Mouse (Mus musculus) spleen, postnatal 0 days (tissue): ENCODE results near the gene Olfr1178. TPM values are rescaled to one million over a fixed set of nuclear protein-coding genes. Genes with fewer than 3 reads are reported as not detected.

ENCODE experiments used
- polyA plus RNA-seq: library from polyadenylated mRNA; unstranded; fragments of >200 nt; fragmentation: Nextera tagmentation; extraction: Ambion mirVana; gene quantifications from 2 replicates; pipeline ENCODE4 v1.2.1, GENCODE M21; 2015

Gene Olfr1178
- not detected in 2 replicates for polyA plus RNA-seq

GRCm38 (mm10) chr2:88386762-88387161 is at the start of gene Olfr1178:
Gene Olfr1178, plus strand, starts transcription at chr2:88387062.

GRCm38 (mm10) chr2:88346392-88346791 is 40.5 kb upstream of the Olfr1178 start, which contains the start of gene Olfr1177-ps:
Gene Olfr1177-ps, minus strand, starts transcription at chr2:88346492.

GRCm38 (mm10) chr2:88406353-88406752 is 19.5 kb downstream of the Olfr1178 start, which contains the start of gene Olfr1179:
Gene Olfr1179, minus strand, starts transcription at chr2:88406453.

GRCm38 (mm10) chr2:88419051-88419450 is 32.2 kb downstream of the Olfr1178 start, which contains the start of gene Olfr1180:
Gene Olfr1180, minus strand, starts transcription at chr2:88419151.

GRCm38 (mm10) chr2:88426071-88426470 is 39.2 kb downstream of the Olfr1178 start, which contains the start of gene Olfr1181:
Gene Olfr1181, minus strand, starts transcription at chr2:88426171.

GRCm38 (mm10) chr2:88449031-88449430 is 62.2 kb downstream of the Olfr1178 start, which contains the start of gene Gm13757:
Gene Gm13757, minus strand, starts transcription at chr2:88449131.

Other genes with a start within 250 kb of the Olfr1178 start
- not detected in 2 replicates for gene Olfr1167, start 231.9 kb upstream of the Olfr1178 start, polyA plus RNA-seq
- not detected in 2 replicates for gene Olfr1168, start 205.2 kb upstream of the Olfr1178 start, polyA plus RNA-seq
- not detected in 2 replicates for gene Olfr1170, start 158.7 kb upstream of the Olfr1178 start, polyA plus RNA-seq
- gene Olfr1173, start 107.2 kb upstream of the Olfr1178 start, polyA plus RNA-seq: not detected in 2 replicates
- not detected in 2 replicates for gene Olfr1174-ps, start 71.9 kb upstream of the Olfr1178 start, polyA plus RNA-seq
- gene Olfr1175-ps, start 59.8 kb upstream of the Olfr1178 start, polyA plus RNA-seq: not detected in 2 replicates
- gene Olfr1176, start 50.3 kb upstream of the Olfr1178 start, polyA plus RNA-seq: not detected in 2 replicates
- gene Olfr1177-ps, start 40.6 kb upstream of the Olfr1178 start, polyA plus RNA-seq: not detected in 2 replicates
- not detected in 2 replicates for gene Olfr1179, start 19.4 kb downstream of the Olfr1178 start, polyA plus RNA-seq
- not detected in 2 replicates for gene Olfr1180, start 32.1 kb downstream of the Olfr1178 start, polyA plus RNA-seq
- not detected in 2 replicates for gene Olfr1181, start 39.1 kb downstream of the Olfr1178 start, polyA plus RNA-seq
- gene Gm13757, start 62.1 kb downstream of the Olfr1178 start, polyA plus RNA-seq: not detected in 2 replicates
- gene Olfr1183, start 67.8 kb downstream of the Olfr1178 start, polyA plus RNA-seq: not detected in 2 replicates
- gene Olfr1184, start 96.5 kb downstream of the Olfr1178 start, polyA plus RNA-seq: not detected in 2 replicates
- not detected in 2 replicates for gene Olfr1185-ps1, start 106.3 kb downstream of the Olfr1178 start, polyA plus RNA-seq
- gene Olfr1186, start 131.5 kb downstream of the Olfr1178 start, polyA plus RNA-seq: not detected in 2 replicates
- not detected in 2 replicates for gene Olfr1188, start 169.9 kb downstream of the Olfr1178 start, polyA plus RNA-seq
- not detected in 2 replicates for gene Olfr1189, start 199.4 kb downstream of the Olfr1178 start, polyA plus RNA-seq